Mouse (Mus musculus) liver, embryonic 14.5 days (tissue): ENCODE results near the gene Ttc34.

Experiments
- CTCF ChIP-seq: IDR thresholded peaks from 2 replicates; pipeline ENCODE4 v1.5.1; 2016; ENCODE audit warnings: antibody characterized with exemption, low read depth, control low read depth
- EP300 ChIP-seq: IDR thresholded peaks from 2 replicates; pipeline ENCODE4 v1.6.1; 2016; ENCODE audit warnings: antibody characterized with exemption, low read depth

GRCm38 (mm10) chr4:154838741-154839140 is 1.5 kb downstream of the Ttc34 start:
- no peak for TF ChIP-seq CTCF
- TF ChIP-seq EP300, result no peak
